Mouse (Mus musculus): Measurements from ENCODE around the gene Ssc5d.
A peak's percentile ranks its signal among the peaks of the same experiment; 100 is the strongest.

DNA sequence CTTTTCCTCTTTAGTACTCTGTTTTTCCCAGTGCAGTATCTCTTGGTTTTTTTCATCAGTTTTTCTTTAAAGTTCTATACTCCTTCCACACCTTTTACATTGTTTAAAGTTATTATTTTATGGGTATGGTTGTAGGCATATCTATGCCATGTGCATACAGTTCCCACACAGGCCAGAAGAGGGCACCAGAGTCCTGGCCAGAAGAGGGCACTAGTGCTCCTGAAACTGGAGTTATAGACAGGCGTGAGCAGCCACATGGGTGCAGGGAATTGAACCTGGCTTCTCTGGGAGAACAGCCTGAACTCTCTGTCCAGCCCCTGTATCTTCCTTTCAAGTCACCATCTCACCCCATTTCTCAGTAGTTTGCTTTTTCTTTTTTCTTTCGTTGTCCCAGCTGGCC is 12.9 kb downstream of the Ssc5d start:
- no peak for TF ChIP-seq POLR2A (IDR thresholded peaks at IDR 0.05; ENCODE audit: low read depth, low read length)
- peak; percentile 82 for TF ChIP-seq CTCF (IDR thresholded peaks at IDR 0.05; ENCODE audit: borderline replicate concordance, insufficient read depth, low read length)
